Mouse (Mus musculus) E14TG2a.4 (cell line): Measurements from ENCODE around the gene Mtnr1a.

Experiments used
- CTCF ChIP-seq: conservative IDR thresholded peaks from 2 replicates; pipeline ENCODE4 v1.5.1; 2014; ENCODE audit warnings: low read length
- NANOG ChIP-seq: IDR thresholded peaks from 2 replicates; pipeline ENCODE4 v1.6.1; 2014; ENCODE audit warnings: borderline replicate concordance, low read length, mixed read lengths

DNA sequence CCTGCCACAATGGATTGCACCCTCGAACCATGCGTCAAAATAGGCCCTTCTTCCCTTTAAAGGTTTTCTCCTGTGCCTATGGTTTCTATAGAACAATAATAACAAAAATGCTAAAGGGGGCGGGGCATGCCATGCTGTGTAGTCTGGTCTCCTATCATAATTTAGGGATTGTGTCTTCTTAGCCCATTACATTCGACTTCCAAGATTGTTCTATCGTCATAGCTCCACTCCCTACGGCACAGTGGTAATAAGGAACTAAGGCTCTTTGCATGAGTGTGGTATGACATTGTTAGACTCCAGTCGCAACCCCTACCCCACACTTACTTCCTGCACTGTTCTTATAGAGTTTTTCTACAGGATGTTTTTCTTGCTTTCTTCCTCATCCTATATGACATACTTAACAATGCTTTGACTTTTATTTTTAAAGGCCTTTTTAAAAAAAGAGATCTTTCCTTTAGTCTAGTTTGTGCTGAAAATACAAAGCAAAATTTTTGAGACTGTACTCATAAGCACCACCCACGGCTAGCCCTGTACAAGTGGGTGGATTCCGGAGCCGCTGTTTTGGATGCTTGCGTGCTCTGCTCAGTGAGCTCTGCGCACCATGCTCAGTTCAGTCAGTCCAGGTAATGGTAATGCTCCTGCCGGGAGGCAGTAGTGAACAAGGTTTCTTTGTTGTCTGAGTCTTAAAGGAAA is 40.6 kb downstream of the Mtnr1a start:
- TF ChIP-seq CTCF (no peak), NANOG (no peak)
